In the genomic region with DNA sequence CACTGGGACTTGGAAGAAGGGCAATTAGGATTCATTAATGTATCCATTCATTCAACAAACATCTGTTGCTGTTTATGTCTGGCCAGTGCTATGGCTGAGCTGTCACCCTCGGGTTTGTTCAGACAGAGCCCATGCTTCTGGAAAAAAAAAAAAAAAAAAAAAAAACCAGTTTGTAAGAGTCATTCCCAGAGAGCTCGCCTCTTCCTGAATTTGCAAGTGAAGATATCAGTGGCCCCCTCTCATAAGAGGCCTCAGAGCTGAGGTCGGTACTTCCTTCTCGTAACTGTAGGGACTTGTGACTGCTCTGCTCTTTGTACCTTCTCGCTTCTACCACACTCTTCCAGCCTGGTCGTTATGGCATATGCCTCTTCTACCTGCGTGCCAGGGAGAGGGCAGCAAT, we compare ENCODE assay signal across 9 mouse cellular contexts. TPM values are rescaled to one million over a fixed set of nuclear protein-coding genes. Genes with fewer than 3 reads are reported as not detected.
DNase-seq lines count a peak whose midpoint lies in the region; ATAC-seq and TF ChIP-seq lines count a peak whose summit lies in the region.
"Had no signal": no experiment of that assay in that cellular context is flagged by ENCODE, and none has a peak within 500 bp of the region (broad histone marks: within the 10 kb centered on the region; RNA-seq: fewer than 3 reads in every experiment).

No protein-coding gene starts in this region.

- H3K4me3 ChIP-seq in hindbrain, postnatal 0 days (ENCODE audit: low read length), result no peak overlapping the region
- no peak overlapping the region for H3K4me3 ChIP-seq in hindbrain, embryonic 11.5 days (ENCODE audit: low read depth, low read length)
- H3K4me3 ChIP-seq in liver, embryonic 13.5 days (replicated peaks), result peak overlapping the region; percentile 69
- H3K4me3 ChIP-seq in layer of hippocampus, adult 2 months, result no peak overlapping the region

- peak overlapping the region; percentile 100 for H3K4me2 ChIP-seq in hindbrain, postnatal 0 days (ENCODE audit: low read depth, low read length)
- no peak overlapping the region for H3K4me2 ChIP-seq in hindbrain, embryonic 11.5 days (replicated peaks; ENCODE audit: low read depth, low read length)
- peak overlapping the region; percentile 90 for H3K4me2 ChIP-seq in liver, embryonic 13.5 days

- no peak for TF ChIP-seq CTCF in hindbrain, postnatal 0 days (IDR thresholded peaks at IDR 0.05; ENCODE audit: low read depth)
- TF ChIP-seq CTCF in layer of hippocampus, adult 2 months (conservative IDR thresholded peaks at IDR 0.05), result no peak

- no peak overlapping the region for H3K27ac ChIP-seq in hindbrain, postnatal 0 days
- H3K27ac ChIP-seq in hindbrain, embryonic 11.5 days (ENCODE audit: low read depth, low read length), result no peak overlapping the region
- peak overlapping the region; percentile 66 for H3K27ac ChIP-seq in liver, embryonic 13.5 days
- no peak overlapping the region for H3K27ac ChIP-seq in layer of hippocampus, adult 2 months

- no peaks in the 10 kb centered on the region for H3K9me3 ChIP-seq in hindbrain, postnatal 0 days (ENCODE audit: low read length)
- no peaks in the 10 kb centered on the region for H3K9me3 ChIP-seq in hindbrain, embryonic 11.5 days (ENCODE audit: control insufficient read depth, low read length)
- no peaks in the 10 kb centered on the region for H3K9me3 ChIP-seq in liver, embryonic 13.5 days (replicated peaks)

- no peaks in the 10 kb centered on the region for H3K27me3 ChIP-seq in hindbrain, postnatal 0 days (ENCODE audit: insufficient read depth, low read length)
- H3K27me3 ChIP-seq in hindbrain, embryonic 11.5 days (ENCODE audit: control insufficient read depth, insufficient read depth, low read length), result no peaks in the 10 kb centered on the region
- H3K27me3 ChIP-seq in liver, embryonic 13.5 days, result 0 out of 2 replicates have a peak, but pooled peaks cover 4% of the 10 kb centered on the region

- no peak overlapping the region for H3K9ac ChIP-seq in hindbrain, postnatal 0 days (replicated peaks; ENCODE audit: low read length)
- no peak overlapping the region for H3K9ac ChIP-seq in hindbrain, embryonic 11.5 days (ENCODE audit: low read depth, low read length)
- H3K9ac ChIP-seq in liver, embryonic 13.5 days, result no peak overlapping the region

- no peak for DNase-seq in hindbrain, postnatal 0 days (ENCODE audit: low spot score)
- no peak for DNase-seq in hindbrain, embryonic 11.5 days (ENCODE audit: low spot score)
- DNase-seq in CD4-positive, CD25-positive, alpha-beta regulatory T cell, adult 2 months (ENCODE audit: low read depth, low spot score), result peak; percentile 58
- peak; percentile 71 for DNase-seq in MEL-GATA-1-ER (ENCODE audit: extremely low read depth, low read depth)
- DNase-seq in liver, embryonic 13.5 days, result no peak
- no peak for DNase-seq in urinary bladder, postnatal 25 days (ENCODE audit: low spot score)
- no peak for DNase-seq in B cell, adult 2 months
- DNase-seq in layer of hippocampus, adult 2 months (ENCODE audit: low spot score in 2 of 2), result no peak
- DNase-seq: right cerebral cortex, postnatal 25 days had no signal

- no peaks in the 10 kb centered on the region for H3K4me1 ChIP-seq in hindbrain, postnatal 0 days (ENCODE audit: insufficient read depth, low read length)
- H3K4me1 ChIP-seq in hindbrain, embryonic 11.5 days (replicated peaks; ENCODE audit: control insufficient read depth, insufficient read depth, low read length), result peaks cover 3% of the 10 kb centered on the region; the same call in 1 of the 2 replicates
- peaks cover 31% of the 10 kb centered on the region for H3K4me1 ChIP-seq in liver, embryonic 13.5 days (replicated peaks)

- 75% methylated on average over 7 of the region's 7 CpGs for WGBS in hindbrain, postnatal 0 days
- WGBS in hindbrain, embryonic 11.5 days, result 76% methylated on average over 7 of the region's 7 CpGs
- 14% methylated on average over 7 of the region's 7 CpGs for WGBS in liver, embryonic 13.5 days (ENCODE audit: insufficient replicate concordance)

- 0 out of 2 replicates have a peak, but pooled peaks have one; percentile 5 for ATAC-seq in hindbrain, postnatal 0 days
- no peak for ATAC-seq in hindbrain, embryonic 11.5 days (ENCODE audit: low FRiP score)
- ATAC-seq in liver, embryonic 13.5 days (ENCODE audit: low read depth), result peak; percentile 27; the same call in 1 of the 2 replicates

- H3K36me3 ChIP-seq in hindbrain, postnatal 0 days (ENCODE audit: insufficient read depth, low read length), result no peaks in the 10 kb centered on the region
- no peaks in the 10 kb centered on the region for H3K36me3 ChIP-seq in hindbrain, embryonic 11.5 days (ENCODE audit: control insufficient read depth, insufficient read depth, low read length)
- no peaks in the 10 kb centered on the region for H3K36me3 ChIP-seq in liver, embryonic 13.5 days

RNA-seq across cellular contexts. Expression of gene Dennd2d, which starts 1.1 kb away (rescaled TPM):
- 1.1 and 1.7 TPM in 2 replicates for total RNA-seq in hindbrain, postnatal 0 days (2014; rRNA removed)
- polyA plus RNA-seq in hindbrain, postnatal 0 days (2015; fragmentation: Nextera tagmentation; extraction: Ambion mirVana), result 1.0 and 1.2 TPM in 2 replicates
- 0.29 and 0.77 TPM in 2 replicates for polyA plus RNA-seq in hindbrain, embryonic 11.5 days (2014; fragmentation: Nextera tagmentation; extraction: Ambion mirVana)
- polyA plus RNA-seq in liver, embryonic 13.5 days (2015; fragmentation: Nextera tagmentation; extraction: Ambion mirVana), result 3.4 and 3.5 TPM in 2 replicates
- total RNA-seq in layer of hippocampus, adult 2 months (2021), result under 1 TPM; 0.22 to 0.61 TPM

Comparison
In these comparisons a context has a peak if more than half of its experiments do, and no peak if none do; other contexts are left out.
1. DNase-seq: peak in CD4-positive, CD25-positive, alpha-beta regulatory T cell, adult 2 months (single experiment) and MEL-GATA-1-ER (single experiment); none in hindbrain, postnatal 0 days (single experiment), hindbrain, embryonic 11.5 days (single experiment), liver, embryonic 13.5 days (single experiment), urinary bladder, postnatal 25 days (single experiment), B cell, adult 2 months (0 of 2) and layer of hippocampus, adult 2 months (0 of 2).